Mouse (Mus musculus): Measurements from ENCODE around the gene Syt1. TPM values are rescaled to one million over a fixed set of nuclear protein-coding genes. Genes with fewer than 3 reads are reported as not detected.

Gene Syt1
- polyA plus RNA-seq, 1 experiment from 2014 or later: 3.6 TPM

DNA sequence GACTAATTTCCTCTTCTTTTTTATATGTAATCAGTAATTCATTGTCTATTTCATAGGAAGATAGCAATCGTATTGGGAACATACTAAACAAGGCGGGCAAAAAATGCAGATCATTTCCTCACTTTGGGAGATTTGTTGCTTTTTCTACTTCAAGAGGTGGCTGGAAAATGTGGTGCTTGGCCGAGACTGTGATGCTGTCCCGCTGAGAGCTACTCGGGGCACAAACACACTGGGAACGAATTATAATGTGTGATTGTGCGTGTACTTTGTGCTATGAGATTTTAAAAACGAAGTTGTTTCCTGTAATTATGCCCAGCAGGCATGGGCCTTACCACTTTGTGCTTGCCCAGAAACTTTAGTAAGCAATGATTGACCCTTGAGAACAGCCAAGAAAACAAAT, 281.8 kb downstream of the Syt1 start:
- no peaks in the 10 kb centered on the region for H3K9me3 ChIP-seq (replicated peaks)
- no peak for ATAC-seq (replicated peaks; ENCODE audit: low FRiP score)
- H3K27ac ChIP-seq: no peak overlapping the region
- WGBS: 77% methylated on average over 8 of the region's 8 CpGs
- no peaks in the 10 kb centered on the region for H3K27me3 ChIP-seq
- no peak overlapping the region for H3K4me3 ChIP-seq (replicated peaks)
- H3K4me1 ChIP-seq: no peaks in the 10 kb centered on the region
- H3K36me3 ChIP-seq: no peaks in the 10 kb centered on the region
- no peak overlapping the region for H3K9ac ChIP-seq
- H3K4me2 ChIP-seq: no peak overlapping the region

DNA sequence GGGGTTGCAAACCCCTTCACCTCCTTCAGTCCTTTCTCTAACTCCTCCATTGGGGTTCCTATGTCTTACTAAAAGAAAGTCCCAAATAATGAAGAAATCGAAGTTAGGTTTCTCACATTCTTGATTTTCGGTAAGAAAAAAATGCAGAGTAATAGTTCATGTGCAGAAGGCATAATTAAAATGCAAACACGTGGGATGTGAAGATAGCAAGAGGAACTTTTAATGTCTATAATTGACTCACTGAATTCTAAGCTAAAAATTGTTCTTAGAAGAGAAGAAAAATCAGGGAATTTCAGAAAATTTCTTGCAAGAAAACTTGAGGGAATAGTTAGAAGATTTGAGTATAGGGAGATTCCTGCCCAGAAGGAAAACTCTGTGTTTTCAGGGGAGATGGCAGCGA, 284.4 kb downstream of the Syt1 start:
- WGBS: 85% methylated on average over 4 of the region's 4 CpGs
- H3K4me3 ChIP-seq (replicated peaks): no peak overlapping the region
- no peaks in the 10 kb centered on the region for H3K4me1 ChIP-seq
- no peak for ATAC-seq (replicated peaks; ENCODE audit: low FRiP score)
- H3K27me3 ChIP-seq: no peaks in the 10 kb centered on the region
- H3K4me2 ChIP-seq: no peak overlapping the region
- H3K27ac ChIP-seq: no peak overlapping the region
- H3K9me3 ChIP-seq (replicated peaks): no peaks in the 10 kb centered on the region
- no peaks in the 10 kb centered on the region for H3K36me3 ChIP-seq
- no peak overlapping the region for H3K9ac ChIP-seq

DNA sequence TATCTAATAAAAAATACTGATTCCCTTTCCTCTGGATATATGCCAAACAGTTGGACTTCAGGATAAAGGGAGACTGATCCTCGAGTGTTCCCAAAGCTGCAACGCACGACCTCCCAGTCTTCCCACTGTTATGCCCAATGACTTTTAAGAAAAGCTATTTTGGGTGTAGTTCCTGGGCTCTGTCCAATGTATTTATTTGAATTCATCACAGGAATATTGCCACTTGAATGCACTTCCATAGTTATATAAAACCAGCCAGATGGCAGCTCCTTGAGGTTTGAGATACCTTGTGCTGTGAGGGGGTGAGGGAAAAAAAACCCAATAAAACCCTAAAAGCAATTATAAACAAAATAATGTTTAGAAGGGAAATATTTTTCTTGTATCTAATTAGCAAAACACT, 285.9 kb downstream of the Syt1 start:
- H3K4me1 ChIP-seq: no peaks in the 10 kb centered on the region
- no peak overlapping the region for H3K4me2 ChIP-seq
- no peak for ATAC-seq (replicated peaks; ENCODE audit: low FRiP score)
- H3K4me3 ChIP-seq (replicated peaks): no peak overlapping the region
- no peaks in the 10 kb centered on the region for H3K27me3 ChIP-seq
- H3K9ac ChIP-seq: no peak overlapping the region
- H3K27ac ChIP-seq: no peak overlapping the region
- H3K9me3 ChIP-seq (replicated peaks): no peaks in the 10 kb centered on the region
- WGBS: 91% methylated on average over 3 of the region's 3 CpGs
- H3K36me3 ChIP-seq: no peaks in the 10 kb centered on the region

DNA sequence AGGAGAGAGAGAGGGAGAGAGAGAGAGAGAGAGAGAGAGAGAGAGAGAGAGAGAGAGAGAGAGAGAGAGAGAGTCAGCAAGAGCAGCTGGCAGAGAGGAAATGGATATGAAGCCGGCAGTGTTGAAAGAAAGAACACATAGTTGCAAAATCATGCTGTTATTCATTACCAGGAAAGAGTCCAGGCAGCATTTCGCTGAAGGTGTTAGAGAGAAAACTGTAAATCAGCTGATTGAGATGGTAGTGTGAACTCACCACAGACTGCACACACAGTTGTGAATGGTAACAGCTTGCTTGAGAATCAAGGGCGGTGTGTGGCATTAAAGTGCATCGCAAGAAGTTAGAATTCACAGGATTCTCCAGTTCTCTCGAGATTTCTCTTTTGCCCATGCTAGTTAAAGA, 300.3 kb downstream of the Syt1 start:
- Histone ChIP-seq H3K9me3 (replicated peaks) (no peaks in the 10 kb centered on the region), H3K27ac (no peak overlapping the region), H3K4me2 (no peak overlapping the region), H3K9ac (no peak overlapping the region), H3K36me3 (no peaks in the 10 kb centered on the region), H3K4me3 (replicated peaks) (no peak overlapping the region), H3K27me3 (no peaks in the 10 kb centered on the region), H3K4me1 (no peaks in the 10 kb centered on the region)
- ATAC-seq (replicated peaks; ENCODE audit: low FRiP score): no peak
- 61% methylated on average over 5 of the region's 5 CpGs for WGBS

DNA sequence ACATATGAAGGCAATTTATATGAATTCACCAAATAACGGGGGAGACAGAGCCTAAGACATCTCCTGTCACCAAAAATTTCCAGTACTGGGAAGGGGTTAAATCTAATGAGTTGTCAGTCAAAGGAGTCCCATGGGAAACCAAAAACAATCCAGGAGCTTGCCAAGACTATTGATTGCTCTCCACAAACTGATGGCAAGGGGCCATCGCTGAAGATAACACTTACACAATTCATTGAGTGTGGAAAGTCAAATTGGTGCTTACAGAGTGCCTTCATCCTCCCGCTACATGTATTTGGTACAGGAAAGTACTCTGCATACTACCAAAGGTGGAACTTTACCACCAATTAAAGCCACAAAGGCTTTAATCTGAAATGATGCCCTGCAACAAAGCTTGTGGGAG, 305.1 kb downstream of the Syt1 start:
- Histone ChIP-seq H3K4me2 (no peak overlapping the region), H3K36me3 (no peaks in the 10 kb centered on the region), H3K9me3 (replicated peaks) (no peaks in the 10 kb centered on the region), H3K27me3 (no peaks in the 10 kb centered on the region), H3K4me1 (no peaks in the 10 kb centered on the region), H3K27ac (no peak overlapping the region), H3K9ac (no peak overlapping the region), H3K4me3 (replicated peaks) (no peak overlapping the region)
- WGBS: 93% methylated on average over 3 of the region's 3 CpGs
- ATAC-seq (replicated peaks; ENCODE audit: low FRiP score): no peak

DNA sequence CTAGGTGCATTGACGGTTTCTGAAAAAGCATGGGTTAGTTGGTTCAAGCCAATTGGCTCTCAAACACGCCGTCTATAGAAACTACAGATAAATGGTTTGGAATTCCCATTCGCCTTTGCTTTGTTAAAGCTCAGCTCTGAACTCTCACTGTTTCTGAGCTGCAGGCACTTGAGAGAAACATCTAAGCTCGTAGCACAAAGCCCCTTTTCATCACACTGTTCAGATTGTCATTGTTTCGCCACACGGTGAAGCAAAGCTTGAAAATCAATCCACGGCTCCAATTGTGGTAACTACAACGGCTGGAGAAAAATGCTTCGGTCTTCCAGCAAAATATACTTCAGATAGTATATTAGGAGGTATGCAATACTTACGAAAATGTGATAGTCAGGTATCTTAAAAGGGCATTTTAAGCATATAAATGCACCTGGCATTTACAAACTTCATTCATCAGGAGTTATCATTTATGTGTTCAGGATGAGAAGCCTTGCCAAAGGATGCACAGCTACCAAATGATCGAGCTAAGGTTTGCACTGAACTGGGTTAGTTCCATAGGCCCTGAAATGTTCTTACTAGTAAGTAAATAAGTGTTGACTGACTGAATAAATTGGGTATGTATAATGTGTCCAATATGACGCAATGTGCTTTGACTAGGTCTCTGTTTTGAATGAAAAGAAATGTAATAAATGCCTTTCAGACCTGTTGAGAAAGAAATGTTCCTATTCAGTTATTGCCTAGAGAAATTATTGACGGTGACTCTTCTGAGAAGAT, 309.2 kb downstream of the Syt1 start:
- ATAC-seq (replicated peaks; ENCODE audit: low FRiP score): no peak
- H3K27ac ChIP-seq: no peak overlapping the region
- no peak overlapping the region for H3K4me2 ChIP-seq
- H3K27me3 ChIP-seq: no peaks in the 10 kb centered on the region
- no peak overlapping the region for H3K9ac ChIP-seq
- no peaks in the 10 kb centered on the region for H3K36me3 ChIP-seq
- WGBS: 88% methylated on average over 14 of the region's 14 CpGs
- H3K4me3 ChIP-seq (replicated peaks): no peak overlapping the region
- no peaks in the 10 kb centered on the region for H3K9me3 ChIP-seq (replicated peaks)
- H3K4me1 ChIP-seq: no peaks in the 10 kb centered on the region

DNA sequence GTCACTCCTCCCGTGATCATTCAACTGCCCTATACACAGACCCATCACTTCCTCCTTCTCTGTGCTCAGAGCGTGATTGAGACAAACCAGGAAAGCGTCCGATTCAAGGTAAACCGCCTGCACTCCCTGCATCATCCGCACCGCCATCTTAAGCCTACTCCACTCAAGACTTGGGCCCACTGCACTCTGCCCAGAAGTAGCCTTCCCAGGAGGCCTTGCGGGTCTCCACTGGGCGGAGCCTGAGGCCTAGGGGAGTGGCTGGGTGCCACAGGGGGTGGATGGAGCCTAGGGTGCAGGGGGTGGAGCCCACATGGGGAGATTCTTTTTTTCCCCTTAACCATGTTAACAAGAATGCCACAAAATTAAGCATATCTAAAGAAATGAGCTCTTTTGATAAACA, 310.8 kb downstream of the Syt1 start, which contains the start of gene Gm5136:
Gene Gm5136 (minus strand): TSS at position 215 of the 400 bp plus-strand sequence.
- no peak within 1 kb of the TSS for H3K27ac ChIP-seq
- 0 out of 2 replicates have a peak, but pooled peaks have one; percentile 12 for ATAC-seq (replicated peaks; ENCODE audit: low FRiP score)
- H3K4me1 ChIP-seq: no peaks in the 10 kb centered on the region
- no peak within 1 kb of the TSS for H3K4me3 ChIP-seq (replicated peaks)
- no peaks in the 10 kb centered on the region for H3K27me3 ChIP-seq
- H3K36me3 ChIP-seq: no peaks in the 10 kb centered on the region
- H3K9ac ChIP-seq: no peak within 1 kb of the TSS
- no peak within 1 kb of the TSS for H3K4me2 ChIP-seq
- no peaks in the 10 kb centered on the region for H3K9me3 ChIP-seq (replicated peaks)
- 95% methylated on average over 9 of the region's 9 CpGs for whole genome bisulfite sequencing

DNA sequence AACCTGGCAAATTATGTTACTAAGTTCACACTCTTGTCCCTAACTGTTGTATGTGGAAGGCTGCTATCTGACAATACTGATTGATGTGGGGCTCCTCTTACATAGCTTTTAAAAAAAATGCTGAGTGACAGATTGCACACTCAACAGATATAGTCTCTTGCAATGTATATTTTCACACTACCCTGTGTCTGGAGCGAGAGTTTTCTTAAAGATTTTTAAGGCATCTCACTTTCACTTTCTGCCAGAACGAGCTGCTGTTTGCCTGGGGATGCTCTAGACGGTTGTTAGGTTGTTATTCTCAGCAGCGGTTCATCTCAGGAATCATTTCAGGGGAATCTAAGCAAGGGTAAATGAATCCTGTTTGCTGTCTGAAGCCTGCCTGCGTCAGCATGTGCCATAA, 313.7 kb downstream of the Syt1 start:
- Histone ChIP-seq H3K9ac (no peak overlapping the region), H3K4me2 (no peak overlapping the region), H3K36me3 (no peaks in the 10 kb centered on the region), H3K4me1 (no peaks in the 10 kb centered on the region), H3K27ac (no peak overlapping the region), H3K4me3 (replicated peaks) (no peak overlapping the region), H3K9me3 (replicated peaks) (no peaks in the 10 kb centered on the region), H3K27me3 (no peaks in the 10 kb centered on the region)
- ATAC-seq (replicated peaks; ENCODE audit: low FRiP score): no peak
- WGBS: 60% methylated on average over 5 of the region's 5 CpGs

DNA sequence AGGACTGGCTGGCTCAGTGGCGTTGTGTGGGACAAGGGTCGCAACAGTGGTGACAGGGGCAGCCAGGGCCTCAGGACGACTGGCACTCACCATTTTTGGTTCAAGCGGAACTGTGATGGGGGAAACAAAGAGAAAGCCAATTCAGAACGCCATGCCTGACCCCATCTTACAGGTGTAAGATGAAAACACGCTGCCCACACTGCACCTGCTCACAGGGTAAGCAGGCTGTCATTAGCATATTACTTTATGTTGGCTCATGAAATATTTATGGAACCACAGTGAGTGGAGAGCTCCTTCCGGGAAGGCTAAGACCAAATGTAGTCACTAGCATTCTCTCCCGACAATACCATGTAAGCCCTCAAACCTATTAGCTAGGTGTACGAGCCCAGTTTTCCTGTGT, 319.8 kb downstream of the Syt1 start:
- no peaks in the 10 kb centered on the region for H3K27me3 ChIP-seq
- no peak overlapping the region for H3K27ac ChIP-seq
- ATAC-seq (replicated peaks; ENCODE audit: low FRiP score): no peak
- no peaks in the 10 kb centered on the region for H3K9me3 ChIP-seq (replicated peaks)
- H3K4me3 ChIP-seq (replicated peaks): no peak overlapping the region
- H3K9ac ChIP-seq: no peak overlapping the region
- H3K36me3 ChIP-seq: no peaks in the 10 kb centered on the region
- H3K4me1 ChIP-seq: no peaks in the 10 kb centered on the region
- 72% methylated on average over 9 of the region's 9 CpGs for WGBS
- H3K4me2 ChIP-seq: no peak overlapping the region

DNA sequence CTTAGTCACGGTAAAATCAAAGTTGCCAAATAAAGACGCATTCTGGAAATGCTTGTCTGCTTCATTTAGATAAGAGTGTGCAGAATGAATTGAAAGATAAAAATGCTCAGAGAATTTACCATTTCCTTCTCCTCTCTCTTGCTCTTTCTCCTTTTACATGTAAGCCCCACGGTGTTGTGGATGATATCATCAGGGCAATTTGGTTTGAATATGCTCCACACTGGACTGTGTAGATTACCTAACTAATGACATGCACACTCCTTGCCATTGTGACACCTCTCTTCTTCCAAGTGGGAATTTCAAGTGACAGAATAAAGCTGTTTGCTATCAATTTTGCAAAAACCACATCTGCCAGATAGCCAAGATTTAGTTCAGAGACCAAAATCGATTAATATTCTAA, 324.1 kb downstream of the Syt1 start:
- 66% methylated on average over 4 of the region's 4 CpGs for WGBS
- Histone ChIP-seq H3K4me1 (no peaks in the 10 kb centered on the region), H3K27me3 (no peaks in the 10 kb centered on the region), H3K4me2 (no peak overlapping the region), H3K27ac (no peak overlapping the region), H3K9ac (no peak overlapping the region), H3K36me3 (no peaks in the 10 kb centered on the region), H3K9me3 (replicated peaks) (no peaks in the 10 kb centered on the region), H3K4me3 (replicated peaks) (no peak overlapping the region)
- ATAC-seq (replicated peaks; ENCODE audit: low FRiP score): no peak

DNA sequence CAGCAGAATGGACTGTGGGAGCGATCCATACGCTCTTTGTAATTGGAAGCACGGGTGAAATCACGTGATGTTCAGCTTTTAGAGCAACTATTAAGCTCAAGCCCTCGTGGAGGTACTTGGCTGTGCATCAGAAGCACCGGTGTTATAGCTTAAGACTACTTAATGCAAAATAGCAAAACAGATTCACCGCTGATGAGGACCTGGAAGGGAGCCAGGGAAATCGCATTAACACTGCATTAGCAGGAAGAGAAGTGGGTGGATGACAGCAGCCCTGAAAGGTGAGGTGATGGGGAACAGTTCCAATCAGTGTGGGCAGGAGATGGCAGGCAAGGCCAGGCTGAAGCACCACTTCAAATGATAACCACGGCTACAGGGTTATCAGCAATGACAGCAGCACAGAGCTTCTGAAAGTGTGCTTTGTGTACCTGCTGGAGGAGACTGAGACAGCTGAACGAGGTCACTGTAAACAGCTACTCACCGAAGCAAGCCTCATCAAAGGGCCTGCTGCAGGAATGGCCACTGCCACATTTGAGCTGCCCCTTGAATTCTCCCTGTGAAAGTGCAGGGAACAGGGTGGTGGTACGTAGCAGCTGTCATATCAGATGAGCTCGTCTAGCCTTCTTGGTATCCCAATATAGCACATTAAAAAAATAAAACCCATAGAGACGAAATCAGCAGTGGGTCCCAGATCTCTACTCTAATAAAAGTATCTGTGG, 330.9 kb downstream of the Syt1 start:
- Histone ChIP-seq H3K4me2 (no peak overlapping the region), H3K36me3 (no peaks in the 10 kb centered on the region), H3K9me3 (replicated peaks) (no peaks in the 10 kb centered on the region), H3K4me3 (replicated peaks) (no peak overlapping the region), H3K4me1 (no peaks in the 10 kb centered on the region), H3K27ac (no peak overlapping the region), H3K9ac (no peak overlapping the region), H3K27me3 (no peaks in the 10 kb centered on the region)
- no peak for ATAC-seq (replicated peaks; ENCODE audit: low FRiP score)
- WGBS: 70% methylated on average over 14 of the region's 14 CpGs

DNA sequence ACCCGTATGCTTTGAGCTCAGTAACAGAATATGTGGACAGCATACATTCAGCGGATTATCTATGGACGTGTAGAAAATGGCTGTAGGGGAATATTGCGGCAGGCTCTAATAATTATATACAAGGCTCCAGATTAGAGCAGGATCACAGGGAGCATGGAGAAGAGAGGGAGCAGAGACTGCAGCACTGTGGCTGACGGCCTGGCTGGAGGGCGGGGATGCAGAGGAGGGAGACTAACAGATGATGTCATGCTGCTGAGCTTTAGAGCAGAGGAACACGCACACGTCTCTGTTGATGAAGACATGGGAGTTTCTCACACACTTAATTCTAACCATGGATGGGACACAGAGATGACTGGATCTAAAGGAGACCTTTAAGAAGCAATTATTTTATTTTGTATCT, 333.7 kb downstream of the Syt1 start:
- H3K36me3 ChIP-seq: no peaks in the 10 kb centered on the region
- no peaks in the 10 kb centered on the region for H3K27me3 ChIP-seq
- no peak overlapping the region for H3K27ac ChIP-seq
- H3K4me2 ChIP-seq: no peak overlapping the region
- no peak overlapping the region for H3K9ac ChIP-seq
- H3K9me3 ChIP-seq (replicated peaks): no peaks in the 10 kb centered on the region
- H3K4me1 ChIP-seq: no peaks in the 10 kb centered on the region
- ATAC-seq (replicated peaks; ENCODE audit: low FRiP score): no peak
- no peak overlapping the region for H3K4me3 ChIP-seq (replicated peaks)
- WGBS: 86% methylated on average over 8 of the region's 8 CpGs
